Mouse (Mus musculus) activated CD4-positive, CD25-positive, alpha-beta regulatory T cell (primary cell): ENCODE measurements around the gene Polrmt. TPM values are rescaled to one million over a fixed set of nuclear protein-coding genes. Genes with fewer than 3 reads are reported as not detected.

Experiments
- polyA plus RNA-seq, 2 experiments: library from polyadenylated mRNA; unstranded; fragments of 100-300 nt; shearing (Covaris generic); gene quantifications; one replicate each; pipeline ENCODE4 v1.2.1; 2017

The Polrmt gene
- 10 to 100 TPM; 29.5 to 32.3 TPM for polyA plus RNA-seq

DNA sequence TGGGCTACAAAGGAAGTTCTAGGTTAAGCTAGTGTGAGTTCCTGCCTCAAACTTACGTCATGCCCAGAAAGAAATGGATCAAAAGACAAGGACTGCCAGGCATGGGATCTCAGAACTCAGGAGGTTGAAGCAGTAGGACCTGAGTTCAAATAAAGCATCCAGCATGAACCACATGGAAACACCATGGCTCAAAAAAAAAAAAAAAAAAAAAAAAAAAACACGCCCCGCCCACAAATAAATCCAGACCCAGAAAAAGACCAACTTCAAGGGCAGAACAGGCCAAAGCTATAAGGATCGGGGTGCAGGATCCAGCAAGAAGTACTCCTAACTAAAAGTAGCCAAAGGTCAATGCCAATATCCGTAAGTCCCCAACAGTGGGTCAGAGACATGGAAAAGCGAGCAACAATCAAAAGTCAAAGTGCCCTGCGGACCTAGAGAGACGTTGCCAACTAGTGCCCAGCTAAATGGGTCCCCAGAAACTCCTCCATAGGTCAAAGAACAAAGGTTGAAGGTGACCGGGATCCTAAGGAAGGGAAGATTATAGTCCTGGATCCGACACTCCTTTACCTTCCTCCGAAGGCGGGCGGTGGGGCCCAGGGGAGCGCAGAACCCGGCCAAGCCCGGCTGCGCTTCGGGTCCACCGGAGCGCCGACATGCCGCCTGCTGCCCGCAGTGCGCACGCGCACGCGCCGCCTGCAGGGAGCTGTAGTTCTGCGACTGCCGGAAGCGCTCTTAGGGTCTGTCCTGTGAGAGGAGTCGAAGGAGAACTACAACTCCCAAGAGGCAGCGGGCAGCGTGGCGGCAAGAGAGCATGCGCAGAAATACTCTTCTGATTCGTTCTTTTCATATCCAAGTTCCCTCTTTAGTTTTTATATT is at the start of gene Polrmt:
Gene Polrmt (minus strand): TSS at position 684 of the 876 bp plus-strand sequence.

GRCm38 (mm10) chr10:79793051-79793737 is 46.8 kb upstream of the Polrmt start, which contains the start of gene Palm:
Palm (plus strand) TSS chr10:79793572.

GRCm38 (mm10) chr10:79790861-79791260 is 44.5 kb upstream of the Polrmt start, which contains the start of gene Prss57:
Prss57 (minus strand) TSS chr10:79790961.

GRCm38 (mm10) chr10:79777103-79777531 is 30.7 kb upstream of the Polrmt start, which contains the start of gene Fstl3:
Fstl3 (plus strand) TSS chr10:79777272.

GRCm38 (mm10) chr10:79766508-79767325 is 20.3 kb upstream of the Polrmt start, which contains the start of gene Rnf126:
Rnf126 (minus strand) TSS chr10:79766952.

DNA sequence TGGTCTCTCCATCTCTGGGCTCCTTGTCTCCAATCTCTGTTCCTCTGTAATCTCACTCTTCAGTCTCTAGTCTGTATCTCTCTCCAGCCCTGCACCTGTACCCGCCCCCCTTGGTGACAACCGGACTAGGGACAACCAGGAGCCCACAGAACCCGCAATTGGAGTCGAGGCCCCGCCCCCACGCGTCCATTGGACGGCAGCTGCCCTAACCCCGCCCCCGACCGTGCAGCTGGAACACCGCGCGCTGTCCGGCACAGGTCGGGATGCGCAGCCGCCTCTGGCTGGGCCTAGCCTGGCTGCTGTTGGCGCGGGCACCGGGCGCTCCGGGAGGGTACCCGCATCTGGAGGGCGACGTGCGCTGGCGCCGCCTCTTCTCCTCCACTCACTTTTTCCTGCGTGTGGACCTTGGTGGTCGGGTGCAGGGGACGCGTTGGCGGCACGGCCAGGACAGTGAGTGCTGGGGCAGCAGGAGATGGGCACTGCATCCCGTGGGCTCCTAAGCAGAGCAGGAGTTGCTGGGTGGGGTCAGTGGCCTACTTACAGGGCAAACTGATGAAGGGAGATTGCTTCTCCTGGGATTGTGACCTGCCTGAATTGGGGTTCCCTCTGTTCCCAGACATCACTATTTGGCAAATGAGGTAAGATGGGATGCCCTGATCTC is 8.6 kb upstream of the Polrmt start, which contains the start of gene Fgf22:
Gene Fgf22 (plus strand): TSS at position 221 of the 661 bp plus-strand sequence.

GRCm38 (mm10) chr10:79716254-79716987 is 30.0 kb downstream of the Polrmt start, which contains the start of gene Hcn2:
Hcn2 (plus strand) TSS chr10:79716634.

DNA sequence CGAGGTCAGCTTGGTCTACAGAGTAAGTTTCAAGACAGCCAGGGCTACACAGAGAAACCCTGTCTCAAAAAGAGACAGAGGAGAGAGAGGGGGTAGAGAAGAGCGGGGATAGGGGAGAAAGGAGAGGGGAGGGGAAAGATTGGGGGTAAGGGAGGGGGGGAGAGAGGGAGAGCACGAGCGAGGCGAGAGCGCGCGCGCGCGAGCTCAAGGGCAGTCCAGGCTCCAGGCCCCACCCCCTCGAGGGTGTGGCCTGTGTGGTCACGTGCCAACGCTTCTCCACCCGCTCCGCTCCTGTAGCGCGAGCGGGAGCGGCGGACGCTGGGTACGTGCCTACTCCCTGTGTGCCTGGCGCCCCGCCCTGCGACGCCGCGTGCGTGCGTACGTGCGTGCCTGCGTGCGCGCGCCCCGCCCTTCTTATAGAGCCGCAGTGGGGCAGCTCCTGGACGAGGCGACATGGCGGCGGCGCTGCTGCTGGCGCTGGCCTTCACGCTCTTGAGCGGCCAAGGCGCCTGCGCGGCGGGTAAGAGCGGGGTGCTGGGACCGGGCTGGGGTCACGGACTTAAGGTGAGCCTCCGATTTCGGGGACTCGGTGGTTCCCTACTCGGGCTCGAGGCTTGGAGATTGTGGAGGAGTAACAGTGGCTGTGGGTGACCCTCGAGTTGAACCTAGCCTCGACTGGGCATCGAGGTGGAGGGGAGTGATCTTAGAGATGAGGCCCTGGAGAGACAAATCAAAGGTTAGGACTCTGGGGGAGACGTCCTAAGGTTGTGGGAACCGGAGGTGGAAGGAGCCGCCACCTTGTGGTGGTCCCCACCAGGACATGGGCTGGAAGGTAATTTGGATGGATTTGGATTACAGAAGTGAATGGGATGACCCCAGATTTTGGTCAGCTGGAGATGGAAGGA is 42.1 kb downstream of the Polrmt start, which contains the start of gene Bsg:
Gene Bsg (plus strand): TSS at position 427 of the 905 bp plus-strand sequence.

GRCm38 (mm10) chr10:79688720-79689119 is 57.7 kb downstream of the Polrmt start, which contains the start of gene Gzmm:
Gzmm (plus strand) TSS chr10:79689020.

Other genes starting within 250 kb of the Polrmt start
- 1 to 10 TPM; 3.2 to 4.2 TPM for gene Plpp2, start 212.8 kb downstream of the Polrmt start, polyA plus RNA-seq
- 10 to 100 TPM; 30.9 to 33.0 TPM for gene Mier2, start 191.4 kb downstream of the Polrmt start, polyA plus RNA-seq
- gene Theg, start 159.2 kb downstream of the Polrmt start, polyA plus RNA-seq, result not detected
- not detected for gene C2cd4c, start 132.6 kb downstream of the Polrmt start, polyA plus RNA-seq
- gene Shc2, start 108.7 kb downstream of the Polrmt start, polyA plus RNA-seq, result under 1 TPM in 1 of 2 experiments, not detected in 1; 0.05 TPM
- gene Odf3l2, start 100.8 kb downstream of the Polrmt start, polyA plus RNA-seq, result not detected
- under 1 TPM; 0.32 to 0.51 TPM for gene Madcam1, start 82.0 kb downstream of the Polrmt start, polyA plus RNA-seq
- 10 to 100 TPM; 58.4 to 61.8 TPM for gene Tpgs1, start 77.2 kb downstream of the Polrmt start, polyA plus RNA-seq
- 100 to 1,000 TPM; 104 to 107 TPM for gene Cdc34, start 64.4 kb downstream of the Polrmt start, polyA plus RNA-seq
- gene Gzmm, start 57.6 kb downstream of the Polrmt start, polyA plus RNA-seq, result 1 to 10 TPM; 1.2 to 1.5 TPM
- 100 to 1,000 TPM; 226 to 283 TPM for gene Bsg, start 42.1 kb downstream of the Polrmt start, polyA plus RNA-seq
- gene Hcn2, start 29.9 kb downstream of the Polrmt start, polyA plus RNA-seq, result under 1 TPM; 0.13 to 0.23 TPM
- gene Fgf22, start 8.5 kb upstream of the Polrmt start, polyA plus RNA-seq, result under 1 TPM; 0.12 to 0.33 TPM
- gene Rnf126, start 20.4 kb upstream of the Polrmt start, polyA plus RNA-seq, result 10 to 100 TPM; 47.0 to 58.4 TPM
- under 1 TPM; 0.55 to 0.81 TPM for gene Fstl3, start 30.7 kb upstream of the Polrmt start, polyA plus RNA-seq
- under 1 TPM; 0.23 to 0.55 TPM for gene Prss57, start 44.4 kb upstream of the Polrmt start, polyA plus RNA-seq
- gene Palm, start 47.0 kb upstream of the Polrmt start, polyA plus RNA-seq, result 1 to 10 TPM; 2.1 to 3.4 TPM
- gene Misp, start 74.4 kb upstream of the Polrmt start, polyA plus RNA-seq, result 1 to 10 TPM in 1 of 2 experiments, not detected in 1; 1.1 TPM
- 100 to 1,000 TPM; 242 to 297 TPM for gene Ptbp1, start 107.8 kb upstream of the Polrmt start, polyA plus RNA-seq
- not detected for gene Prtn3, start 127.9 kb upstream of the Polrmt start, polyA plus RNA-seq
- 1 to 10 TPM; 2.5 to 3.6 TPM for gene Plppr3, start 128.1 kb upstream of the Polrmt start, polyA plus RNA-seq
- gene Elane, start 139.7 kb upstream of the Polrmt start, polyA plus RNA-seq, result not detected
- gene Cfd, start 144.3 kb upstream of the Polrmt start, polyA plus RNA-seq, result not detected
- gene Med16, start 162.3 kb upstream of the Polrmt start, polyA plus RNA-seq, result 10 to 100 TPM; 27.8 to 35.8 TPM
- 10 to 100 TPM; 16.0 to 34.9 TPM for gene Gm26602, start 164.3 kb upstream of the Polrmt start, polyA plus RNA-seq
- gene Kiss1r, start 170.4 kb upstream of the Polrmt start, polyA plus RNA-seq, result under 1 TPM; 0.47 to 0.56 TPM
- gene R3hdm4, start 174.6 kb upstream of the Polrmt start, polyA plus RNA-seq, result 100 to 1,000 TPM; 188 to 197 TPM
- 10 to 100 TPM in 1 of 2 experiments, 1 to 10 TPM in 1; 7.0 to 15.0 TPM for gene Arid3a, start 180.5 kb upstream of the Polrmt start, polyA plus RNA-seq
- 10 to 100 TPM; 52.3 to 56.5 TPM for gene Wdr18, start 213.6 kb upstream of the Polrmt start, polyA plus RNA-seq
- gene Grin3b, start 224.1 kb upstream of the Polrmt start, polyA plus RNA-seq, result under 1 TPM; 0.13 to 0.28 TPM
- 10 to 100 TPM; 24.8 to 28.5 TPM for gene Tmem259, start 237.7 kb upstream of the Polrmt start, polyA plus RNA-seq
- 100 to 1,000 TPM; 650 to 940 TPM for gene Cnn2, start 242.0 kb upstream of the Polrmt start, polyA plus RNA-seq
- 10 to 100 TPM; 21.2 to 46.3 TPM for gene Abca7, start 249.9 kb upstream of the Polrmt start, polyA plus RNA-seq